Mouse (Mus musculus) liver, embryonic 13.5 days (tissue): ENCODE results near the gene 1110059E24Rik. TPM values are rescaled to one million over a fixed set of nuclear protein-coding genes. Genes with fewer than 3 reads are reported as not detected.

Source experiments
- polyA plus RNA-seq: library from polyadenylated mRNA; unstranded; fragments of >200 nt; fragmentation: Nextera tagmentation; extraction: Ambion mirVana; gene quantifications from 2 replicates; pipeline ENCODE4 v1.2.1, GENCODE M21; 2015

1110059E24Rik gene
- polyA plus RNA-seq, 1 experiment from 2014 or later = 17.2 TPM

Other genes starting within 250 kb of the 1110059E24Rik start
- gene Gda, start 179.5 kb downstream of the 1110059E24Rik start, polyA plus RNA-seq = 0.50 TPM in 2 replicates
- gene Abhd17b, start 209 bp upstream of the 1110059E24Rik start, polyA plus RNA-seq = 7.0 and 8.1 TPM in 2 replicates
- gene Cemip2, start 125.4 kb upstream of the 1110059E24Rik start, polyA plus RNA-seq = 7.2 and 8.7 TPM in 2 replicates